Comparison of ENCODE assay signal across 7 mouse cellular contexts in genomic region chr17:33920282-33921097, GRCm38 (mm10). TPM values are rescaled to one million over a fixed set of nuclear protein-coding genes. Genes with fewer than 3 reads are reported as not detected.
DNase-seq lines count a peak whose midpoint lies in the region; ATAC-seq and TF ChIP-seq lines count a peak whose summit lies in the region.

No protein-coding gene starts in this region.

- no peaks in the 10 kb centered on the region for H3K9me3 ChIP-seq in hindbrain, embryonic 16.5 days (ENCODE audit: control insufficient read depth, low read length)
- no peaks in the 10 kb centered on the region for H3K9me3 ChIP-seq in midbrain, embryonic 10.5 days (replicated peaks)

- H3K4me1 ChIP-seq in hindbrain, embryonic 16.5 days (ENCODE audit: control insufficient read depth, insufficient read depth, low read depth, low read length): peaks cover 24% of the 10 kb centered on the region
- peaks cover 50% of the 10 kb centered on the region for H3K4me1 ChIP-seq in midbrain, embryonic 10.5 days
- H3K4me1 ChIP-seq in small intestine, adult 2 months (ENCODE audit: control insufficient read depth, insufficient read depth, insufficient read length, low read length): peaks cover 23% of the 10 kb centered on the region

- H3K4me3 ChIP-seq in hindbrain, embryonic 16.5 days (ENCODE audit: low read length): peak overlapping the region; percentile 49
- peak overlapping the region; percentile 74 for H3K4me3 ChIP-seq in midbrain, embryonic 10.5 days
- peak overlapping the region; percentile 82 for H3K4me3 ChIP-seq in small intestine, adult 2 months (ENCODE audit: low read depth, low read length)

- TF ChIP-seq POLR2A in small intestine, adult 2 months (IDR thresholded peaks at IDR 0.05; ENCODE audit: low read depth, low read length): 0 out of 2 replicates have a peak, but pooled peaks have one; percentile 29

- ATAC-seq in hindbrain, embryonic 16.5 days: no peak

- H3K9ac ChIP-seq in hindbrain, embryonic 16.5 days (ENCODE audit: low read depth, low read length): peak overlapping the region; percentile 63

- H3K36me3 ChIP-seq in hindbrain, embryonic 16.5 days (ENCODE audit: control insufficient read depth, insufficient read depth, low read length): no peaks in the 10 kb centered on the region
- H3K36me3 ChIP-seq in midbrain, embryonic 10.5 days: peaks cover 25% of the 10 kb centered on the region
- H3K36me3 ChIP-seq in small intestine, adult 2 months (ENCODE audit: control insufficient read depth, insufficient read depth, low read length): peaks cover 24% of the 10 kb centered on the region

- H3K27ac ChIP-seq in hindbrain, embryonic 16.5 days (ENCODE audit: low read depth, low read length): peak overlapping the region; percentile 60
- H3K27ac ChIP-seq in midbrain, embryonic 10.5 days (replicated peaks): peak overlapping the region; percentile 83
- H3K27ac ChIP-seq in small intestine, adult 2 months (ENCODE audit: insufficient read depth, low read depth, low read length): peak overlapping the region; percentile 95

- peak overlapping the region; percentile 78 for H3K4me2 ChIP-seq in hindbrain, embryonic 16.5 days (ENCODE audit: low read length)

- peak; percentile 93 for DNase-seq in adipocyte (ENCODE audit: low spot score)
- peak; percentile 62 to 83 for DNase-seq in cerebellum, postnatal 4 days (ENCODE audit: low spot score in 2 of 2)
- DNase-seq in gastrocnemius, adult 18-20 months (ENCODE audit: low spot score): peak; percentile 84
- DNase-seq in left cerebral cortex, postnatal 4 days: peak; percentile 85
- peak; percentile 88 for DNase-seq in midbrain, embryonic 10.5 days (ENCODE audit: low spot score)

- H3K27me3 ChIP-seq in hindbrain, embryonic 16.5 days (replicated peaks; ENCODE audit: control insufficient read depth, insufficient read depth, low read length): 0 out of 2 replicates have a peak, but pooled peaks cover 3% of the 10 kb centered on the region
- H3K27me3 ChIP-seq in midbrain, embryonic 10.5 days (ENCODE audit: low read depth, poor library complexity, severe bottlenecking): peaks cover 18% of the 10 kb centered on the region
- H3K27me3 ChIP-seq in small intestine, adult 2 months (ENCODE audit: control insufficient read depth, insufficient read depth, low read length): no peaks in the 10 kb centered on the region

- intact Hi-C loops in left cerebral cortex, postnatal 4 days (cut with DNase I): no loop called here

- WGBS in hindbrain, embryonic 16.5 days: under 1% methylated on average over 36 of the region's 36 CpGs
- WGBS in midbrain, embryonic 10.5 days: under 1% methylated on average over 36 of the region's 36 CpGs
- WGBS in small intestine, adult 2 months: under 1% methylated on average over 36 of the region's 36 CpGs

- peak; percentile 83; the same call in 1 of the 2 replicates for TF ChIP-seq CTCF in small intestine, adult 2 months (IDR thresholded peaks at IDR 0.05; ENCODE audit: extremely low read depth, insufficient read length, insufficient replicate concordance, low read depth, low read length)

RNA-seq across cellular contexts. Expression of gene Zbtb22, which starts 4.8 kb away (rescaled TPM):
- total RNA-seq in gastrocnemius, adult 18-20 months (2021): 10 to 100 TPM; 14.2 to 16.4 TPM
- polyA plus RNA-seq in hindbrain, embryonic 16.5 days (2015; fragmentation: Nextera tagmentation; extraction: Ambion mirVana): 16.2 and 17.2 TPM in 2 replicates
- total RNA-seq in left cerebral cortex, postnatal 4 days (2021): 10 to 100 TPM; 33.2 to 36.8 TPM
- 23.5 and 24.1 TPM in 2 replicates for polyA plus RNA-seq in midbrain, embryonic 10.5 days (2016; fragmentation: Nextera tagmentation; extraction: Ambion mirVana)
- 64.1 and 134 TPM in 2 replicates for polyA plus RNA-seq in small intestine, adult 2 months (2012; rRNA removed)

RNA-seq across cellular contexts. Expression of gene Tapbp, which starts 4.8 kb away (rescaled TPM):
- 10 to 100 TPM; 30.2 to 31.7 TPM for total RNA-seq in gastrocnemius, adult 18-20 months (2021)
- 29.2 and 32.6 TPM in 2 replicates for polyA plus RNA-seq in hindbrain, embryonic 16.5 days (2015; fragmentation: Nextera tagmentation; extraction: Ambion mirVana)
- 10 to 100 TPM; 45.5 to 56.6 TPM for total RNA-seq in left cerebral cortex, postnatal 4 days (2021)
- 14.9 and 17.3 TPM in 2 replicates for polyA plus RNA-seq in midbrain, embryonic 10.5 days (2016; fragmentation: Nextera tagmentation; extraction: Ambion mirVana)
- polyA plus RNA-seq in small intestine, adult 2 months (2012; rRNA removed): 151 and 367 TPM in 2 replicates

RNA-seq across cellular contexts. Expression of gene Rgl2, which starts 8.9 kb away (rescaled TPM):
- 10 to 100 TPM; 26.4 to 31.9 TPM for total RNA-seq in gastrocnemius, adult 18-20 months (2021)
- 52.7 and 58.8 TPM in 2 replicates for polyA plus RNA-seq in hindbrain, embryonic 16.5 days (2015; fragmentation: Nextera tagmentation; extraction: Ambion mirVana)
- total RNA-seq in left cerebral cortex, postnatal 4 days (2021): 10 to 100 TPM; 74.1 to 75.5 TPM
- 43.1 and 46.9 TPM in 2 replicates for polyA plus RNA-seq in midbrain, embryonic 10.5 days (2016; fragmentation: Nextera tagmentation; extraction: Ambion mirVana)
- polyA plus RNA-seq in small intestine, adult 2 months (2012; rRNA removed): 45.3 and 60.7 TPM in 2 replicates

RNA-seq across cellular contexts. Expression of gene Daxx, which starts 11.3 kb away (rescaled TPM):
- total RNA-seq in gastrocnemius, adult 18-20 months (2021): 10 to 100 TPM; 12.0 to 13.7 TPM
- 52.0 and 53.7 TPM in 2 replicates for polyA plus RNA-seq in hindbrain, embryonic 16.5 days (2015; fragmentation: Nextera tagmentation; extraction: Ambion mirVana)
- 10 to 100 TPM; 37.6 to 39.2 TPM for total RNA-seq in left cerebral cortex, postnatal 4 days (2021)
- 77.5 and 82.6 TPM in 2 replicates for polyA plus RNA-seq in midbrain, embryonic 10.5 days (2016; fragmentation: Nextera tagmentation; extraction: Ambion mirVana)
- 20.7 and 48.6 TPM in 2 replicates for polyA plus RNA-seq in small intestine, adult 2 months (2012; rRNA removed)

RNA-seq across cellular contexts. Expression of gene Platr17, which starts 15.6 kb away (rescaled TPM):
- total RNA-seq in gastrocnemius, adult 18-20 months (2021): not detected
- polyA plus RNA-seq in hindbrain, embryonic 16.5 days (2015; fragmentation: Nextera tagmentation; extraction: Ambion mirVana): 0.20 and 0.46 TPM in 2 replicates
- total RNA-seq in left cerebral cortex, postnatal 4 days (2021): not detected
- polyA plus RNA-seq in midbrain, embryonic 10.5 days (2016; fragmentation: Nextera tagmentation; extraction: Ambion mirVana): 0.30 TPM in 1 of 2 replicates, not detected in the other
- polyA plus RNA-seq in small intestine, adult 2 months (2012; rRNA removed): not detected in 2 replicates
